In the genomic region with DNA sequence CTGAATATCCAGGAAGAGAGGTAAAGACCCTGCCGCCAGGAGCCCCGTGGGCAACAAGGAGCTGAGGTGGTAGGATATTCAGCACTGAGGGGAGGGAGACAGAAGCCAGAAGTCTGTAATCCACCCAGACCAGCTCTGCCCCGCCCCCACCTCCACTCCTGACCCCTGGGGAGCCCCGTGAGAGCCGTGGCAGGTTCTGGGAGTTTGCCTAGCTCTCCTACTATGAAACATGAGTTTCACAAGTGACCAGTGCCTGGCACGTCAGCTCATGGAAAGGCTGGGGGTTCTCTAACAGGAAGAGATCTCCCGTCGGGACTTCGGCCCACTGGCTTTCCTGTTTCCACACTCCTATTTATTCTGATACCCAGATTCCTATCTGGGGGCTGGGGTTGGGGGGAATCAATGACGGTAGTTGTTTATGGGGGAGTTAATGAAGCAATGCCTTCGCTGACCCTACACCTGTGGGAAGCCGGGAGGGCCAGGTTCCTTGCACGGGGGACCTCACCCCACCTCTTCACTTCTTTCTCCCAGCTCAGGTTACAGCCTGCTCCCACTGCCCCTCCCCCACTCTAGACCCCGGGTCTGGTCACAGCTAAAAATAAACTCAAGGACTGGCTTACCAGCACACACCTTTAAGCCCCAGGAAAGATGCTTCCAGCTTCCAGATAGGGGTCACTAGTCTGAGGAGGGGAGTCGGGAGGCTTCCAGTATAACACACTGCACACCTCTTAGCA, we compare ENCODE assay signal across 13 mouse cellular contexts. TPM values are rescaled to one million over a fixed set of nuclear protein-coding genes. Genes with fewer than 3 reads are reported as not detected.
DNase-seq lines count a peak whose midpoint lies in the region; ATAC-seq and TF ChIP-seq lines count a peak whose summit lies in the region.
"Had no signal": no experiment of that assay in that cellular context is flagged by ENCODE, and none has a peak within 500 bp of the region (broad histone marks: within the 10 kb centered on the region; RNA-seq: fewer than 3 reads in every experiment).

No protein-coding gene starts in this region.

- DNase-seq in heart, adult 2 months, result no peak
- DNase-seq in heart, adult 18-20 months, result no peak
- DNase-seq in lung, embryonic 14.5 days, result peak; percentile 51
- no peak for DNase-seq in lung, postnatal 25 days (ENCODE audit: low spot score)
- peak; percentile 73 for DNase-seq in embryo, embryonic 11 days
- DNase-seq in limb, embryonic 14.5 days (ENCODE audit: low spot score), result no peak
- no peak for DNase-seq in thymus, postnatal 14 days
- no peak for DNase-seq in urinary bladder, adult 2 months (ENCODE audit: low spot score)
- DNase-seq: layer of hippocampus, adult 9-11 months; lung, adult 18-20 months had no signal

- H3K4me1 ChIP-seq in heart, adult 2 months (ENCODE audit: control insufficient read depth, insufficient read depth, low read length), result peaks cover 33% of the 10 kb centered on the region
- H3K4me1 ChIP-seq in lung, embryonic 14.5 days (ENCODE audit: insufficient read depth), result peaks cover 66% of the 10 kb centered on the region
- peaks cover 78% of the 10 kb centered on the region for H3K4me1 ChIP-seq in limb, embryonic 14.5 days (ENCODE audit: control insufficient read depth, insufficient read depth, low read length)

- intact Hi-C loops in heart, adult 2 months (cut with DNase I), result no loop called here

- 0 out of 2 replicates have a peak overlapping the region, but pooled peaks have one; percentile 7 for H3K27ac ChIP-seq in heart, adult 2 months
- peak overlapping the region; percentile 71 for H3K27ac ChIP-seq in lung, embryonic 14.5 days (ENCODE audit: low read depth)
- peak overlapping the region; percentile 39; the same call in 1 of the 2 replicates for H3K27ac ChIP-seq in limb, embryonic 14.5 days (replicated peaks; ENCODE audit: low read depth, low read length)

- no peaks in the 10 kb centered on the region for H3K27me3 ChIP-seq in heart, adult 2 months (ENCODE audit: control insufficient read depth, insufficient read depth, low read length)
- H3K27me3 ChIP-seq in lung, embryonic 14.5 days (ENCODE audit: insufficient read depth, low read length), result no peaks in the 10 kb centered on the region
- no peaks in the 10 kb centered on the region for H3K27me3 ChIP-seq in limb, embryonic 14.5 days (ENCODE audit: control insufficient read depth, insufficient read depth, low read length)

- no peak for ATAC-seq in lung, embryonic 14.5 days (ENCODE audit: insufficient read depth)
- no peak for ATAC-seq in limb, embryonic 14.5 days (ENCODE audit: low FRiP score, low read depth)
- ATAC-seq: activated CD4-positive, CD25-positive, alpha-beta regulatory T cell, adult 4 months had no signal

- 21% methylated on average over 15 of the region's 15 CpGs for WGBS in heart, adult 2 months
- WGBS in lung, embryonic 14.5 days, result 11% methylated on average over 15 of the region's 15 CpGs
- 3% methylated on average over 14 of the region's 15 CpGs for WGBS in limb, embryonic 14.5 days

- no peaks in the 10 kb centered on the region for H3K9me3 ChIP-seq in lung, embryonic 14.5 days (ENCODE audit: low read depth, low read length)
- no peaks in the 10 kb centered on the region for H3K9me3 ChIP-seq in limb, embryonic 14.5 days (ENCODE audit: control insufficient read depth, low read length)

- H3K4me3 ChIP-seq in heart, adult 2 months, result no peak overlapping the region
- H3K4me3 ChIP-seq in lung, embryonic 14.5 days (ENCODE audit: low read depth, low read length), result no peak overlapping the region
- H3K4me3 ChIP-seq in limb, embryonic 14.5 days (replicated peaks; ENCODE audit: low read length), result no peak overlapping the region

- no peaks in the 10 kb centered on the region for H3K79me2 ChIP-seq in heart, adult 2 months (replicated peaks; ENCODE audit: control insufficient read depth, insufficient read depth, low read length)

- no peaks in the 10 kb centered on the region for H3K36me3 ChIP-seq in heart, adult 2 months (ENCODE audit: control insufficient read depth, insufficient read depth, low read length)
- no peaks in the 10 kb centered on the region for H3K36me3 ChIP-seq in lung, embryonic 14.5 days (ENCODE audit: insufficient read depth)
- H3K36me3 ChIP-seq in limb, embryonic 14.5 days (ENCODE audit: control insufficient read depth, insufficient read depth, low read length), result no peaks in the 10 kb centered on the region

- no peak for TF ChIP-seq CTCF in heart, adult 2 months (IDR thresholded peaks at IDR 0.05)
- no peak for TF ChIP-seq CTCF in lung, embryonic 14.5 days (IDR thresholded peaks at IDR 0.05; ENCODE audit: low read depth)

- H3K9ac ChIP-seq in heart, adult 2 months (ENCODE audit: low read depth, low read length), result no peak overlapping the region
- H3K9ac ChIP-seq in lung, embryonic 14.5 days, result peak overlapping the region; percentile 23; the same call in 1 of the 2 replicates
- no peak overlapping the region for H3K9ac ChIP-seq in limb, embryonic 14.5 days (ENCODE audit: low read depth, low read length, severe bottlenecking)

- peak overlapping the region; percentile 36 for H3K4me2 ChIP-seq in lung, embryonic 14.5 days
- peak overlapping the region; percentile 33 for H3K4me2 ChIP-seq in limb, embryonic 14.5 days (replicated peaks; ENCODE audit: low read depth, low read length, severe bottlenecking)

- no peak for TF ChIP-seq POLR2A in heart, adult 2 months (IDR thresholded peaks at IDR 0.05; ENCODE audit: insufficient read depth, low read depth, low read length)
- no peak for TF ChIP-seq POLR2A in limb, embryonic 14.5 days (IDR thresholded peaks at IDR 0.05; ENCODE audit: borderline replicate concordance, extremely low read depth, insufficient read depth, insufficient read length)

- TF ChIP-seq EP300 in heart, adult 2 months (IDR thresholded peaks at IDR 0.05; ENCODE audit: insufficient read depth, low read depth, low read length), result no peak

RNA-seq across cellular contexts. Expression of gene Unc5b, which starts 19.4 kb away (rescaled TPM):
- total RNA-seq in heart, adult 2 months (2021), result 10 to 100 TPM; 11.0 to 12.6 TPM
- polyA plus RNA-seq in heart, adult 2 months (2012; rRNA removed), result 12.2 and 15.0 TPM in 2 replicates
- 10 to 100 TPM in 1 of 2 experiments, 1 to 10 TPM in 1; 8.2 to 10.4 TPM for total RNA-seq in heart, adult 18-20 months (2021)
- polyA plus RNA-seq in lung, embryonic 14.5 days (2014; fragmentation: Nextera tagmentation; extraction: Ambion mirVana), result 6.6 TPM in 2 replicates
- polyA plus RNA-seq in limb, embryonic 14.5 days (2012; rRNA removed), result 21.8 and 29.6 TPM in 2 replicates
- polyA plus RNA-seq in limb, embryonic 14.5 days (2014; fragmentation: Nextera tagmentation; extraction: Ambion mirVana), result 6.2 and 7.0 TPM in 2 replicates
- 17.5 and 28.8 TPM in 2 replicates for polyA plus RNA-seq in urinary bladder, adult 2 months (2012; rRNA removed)
- total RNA-seq: granulocyte monocyte progenitor cell, adult 5-6 weeks; neutrophil, adult 5-6 weeks had no signal
- polyA plus RNA-seq: activated CD4-positive, CD25-positive, alpha-beta regulatory T cell, adult 4 months had no signal

RNA-seq across cellular contexts. Expression of gene Slc29a3, which starts 59.4 kb away (rescaled TPM):
- total RNA-seq in heart, adult 2 months (2021), result 1 to 10 TPM; 4.1 to 5.6 TPM
- 3.9 and 4.9 TPM in 2 replicates for polyA plus RNA-seq in heart, adult 2 months (2012; rRNA removed)
- 1 to 10 TPM; 3.1 to 5.5 TPM for total RNA-seq in heart, adult 18-20 months (2021)
- polyA plus RNA-seq in lung, embryonic 14.5 days (2014; fragmentation: Nextera tagmentation; extraction: Ambion mirVana), result 7.4 and 9.0 TPM in 2 replicates
- polyA plus RNA-seq in limb, embryonic 14.5 days (2012; rRNA removed), result 10.0 and 13.7 TPM in 2 replicates
- polyA plus RNA-seq in limb, embryonic 14.5 days (2014; fragmentation: Nextera tagmentation; extraction: Ambion mirVana), result 10.4 and 10.6 TPM in 2 replicates
- 5.5 and 7.8 TPM in 2 replicates for polyA plus RNA-seq in urinary bladder, adult 2 months (2012; rRNA removed)

Comparison
In these comparisons a context has a peak if more than half of its experiments do, and no peak if none do; other contexts are left out.
1. DNase-seq: peak in lung, embryonic 14.5 days (single experiment) and embryo, embryonic 11 days (single experiment); none in heart, adult 2 months (0 of 2), heart, adult 18-20 months (0 of 2), lung, postnatal 25 days (single experiment), limb, embryonic 14.5 days (single experiment), thymus, postnatal 14 days (single experiment) and urinary bladder, adult 2 months (single experiment).
2. H3K27ac ChIP-seq: peak in every context shown above with its lines; median percentile 71 in lung, embryonic 14.5 days; 39 in limb, embryonic 14.5 days; 7 in heart, adult 2 months.